Mouse (Mus musculus) neural tube, embryonic 13.5 days (tissue): ENCODE measurements at regions not wholly inside any gene's neighbourhood (a gene's known extent, or its start where the extent isn't known, plus 50 kb on each side); places are given as distances from the start of the nearest gene placed in this dataset.
A peak's percentile ranks its signal among the peaks of the same experiment; 100 is the strongest.

Experiments used
- ATAC-seq: fragments of 200-750 bp; cut with Nextera tagmentation; 2 replicates; pipeline ENCODE4 v1.8.0; 2017; ENCODE audit warnings: low read depth, mild to moderate bottlenecking, moderate TSS enrichment, moderate library complexity
- H3K27ac ChIP-seq: fragments of 300-500 bp; sonication (generic); replicated peaks from 2 replicates; pipeline ENCODE4 v1.5.1; 2015; ENCODE audit warnings: moderate library complexity, mild to moderate bottlenecking, inconsistent platforms
- H3K27me3 ChIP-seq: fragments of 300-500 bp; sonication (generic); 2 replicates; pipeline ENCODE4 v1.6.1; 2015; ENCODE audit warnings: mild to moderate bottlenecking, inconsistent platforms
- H3K36me3 ChIP-seq: fragments of 300-500 bp; sonication (generic); 2 replicates; pipeline ENCODE4 v1.6.1; 2015; ENCODE audit warnings: mild to moderate bottlenecking, inconsistent platforms
- H3K4me1 ChIP-seq: fragments of 300-500 bp; sonication (generic); replicated peaks from 2 replicates; pipeline ENCODE4 v1.6.1; 2015; ENCODE audit warnings: inconsistent platforms
- H3K4me2 ChIP-seq: fragments of 300-500 bp; sonication (generic); 2 replicates; pipeline ENCODE4 v1.6.1; 2015; ENCODE audit warnings: inconsistent platforms, mild to moderate bottlenecking, moderate library complexity
- H3K4me3 ChIP-seq: fragments of 300-500 bp; sonication (generic); 2 replicates; pipeline ENCODE4 v1.5.1; 2015; ENCODE audit warnings: mild to moderate bottlenecking, inconsistent platforms
- H3K9ac ChIP-seq: fragments of 300-500 bp; sonication (generic); 2 replicates; pipeline ENCODE4 v1.6.1; 2015; ENCODE audit warnings: moderate library complexity, mild to moderate bottlenecking, inconsistent platforms
- H3K9me3 ChIP-seq: fragments of 300-500 bp; sonication (generic); 2 replicates; pipeline ENCODE4 v1.6.1; 2016; ENCODE audit warnings: inconsistent platforms
- WGBS: fragments of 180-500 bp; shearing (Covaris S2); methylation state at CpG from one replicate; pipeline ENCODE4 v1.1.7; 2015; 5-methylcytosine and 5-hydroxymethylcytosine counted together

GRCm38 (mm10) chr10:41018888-41019287 lies 53.2 kb downstream of the Gpr6 start:
- ATAC-seq, result no peak
- Histone ChIP-seq H3K27me3 (no peaks in the 10 kb centered on the region), H3K9me3 (0 out of 2 replicates have a peak, but pooled peaks cover 3% of the 10 kb centered on the region), H3K4me3 (no peak overlapping the region), H3K36me3 (no peaks in the 10 kb centered on the region), H3K27ac (no peak overlapping the region), H3K4me1 (0 out of 2 replicates have a peak, but pooled peaks cover 5% of the 10 kb centered on the region), H3K9ac (no peak overlapping the region), H3K4me2 (no peak overlapping the region)
- 65% methylated on average over 5 of the region's 5 CpGs for WGBS

GRCm38 (mm10) chr10:41016547-41016946 lies 55.5 kb downstream of the Gpr6 start:
- 0 out of 2 replicates have a peak, but pooled peaks cover 3% of the 10 kb centered on the region for H3K9me3 ChIP-seq
- WGBS, result 55% methylated on average over 7 of the region's 7 CpGs
- H3K36me3 ChIP-seq, result no peaks in the 10 kb centered on the region
- H3K27me3 ChIP-seq, result no peaks in the 10 kb centered on the region
- no peak overlapping the region for H3K4me2 ChIP-seq
- H3K4me1 ChIP-seq, result 0 out of 2 replicates have a peak, but pooled peaks cover 5% of the 10 kb centered on the region
- no peak for ATAC-seq
- H3K27ac ChIP-seq, result no peak overlapping the region
- no peak overlapping the region for H3K9ac ChIP-seq
- no peak overlapping the region for H3K4me3 ChIP-seq

GRCm38 (mm10) chr10:41015654-41016053 lies 56.4 kb downstream of the Gpr6 start:
- H3K9me3 ChIP-seq, result 0 out of 2 replicates have a peak, but pooled peaks cover under 1% of the 10 kb centered on the region
- H3K9ac ChIP-seq, result no peak overlapping the region
- H3K27ac ChIP-seq, result no peak overlapping the region
- peak; percentile 32; the same call in 1 of the 2 replicates for ATAC-seq
- H3K4me2 ChIP-seq, result no peak overlapping the region
- WGBS, result 31% methylated on average over 4 of the region's 4 CpGs
- H3K36me3 ChIP-seq, result no peaks in the 10 kb centered on the region
- H3K27me3 ChIP-seq, result no peaks in the 10 kb centered on the region
- H3K4me3 ChIP-seq, result no peak overlapping the region
- 0 out of 2 replicates have a peak, but pooled peaks cover 5% of the 10 kb centered on the region for H3K4me1 ChIP-seq

GRCm38 (mm10) chr10:41010585-41010984 lies 61.5 kb downstream of the Gpr6 start:
- no peak overlapping the region for H3K4me2 ChIP-seq

GRCm38 (mm10) chr10:41007866-41008265 lies 64.2 kb downstream of the Gpr6 start:
- H3K36me3 ChIP-seq, result no peaks in the 10 kb centered on the region
- no peak for ATAC-seq
- H3K9me3 ChIP-seq, result no peaks in the 10 kb centered on the region
- 89% methylated on average over 3 of the region's 3 CpGs for WGBS
- no peak overlapping the region for H3K9ac ChIP-seq
- H3K4me3 ChIP-seq, result no peak overlapping the region
- no peaks in the 10 kb centered on the region for H3K4me1 ChIP-seq
- H3K27ac ChIP-seq, result no peak overlapping the region
- H3K4me2 ChIP-seq, result no peak overlapping the region
- no peaks in the 10 kb centered on the region for H3K27me3 ChIP-seq

More at GRCm38 (mm10) chr10:41010585-41010984, 61.5 kb downstream of the Gpr6 start:
- Histone ChIP-seq H3K4me1 (no peaks in the 10 kb centered on the region), H3K27me3 (no peaks in the 10 kb centered on the region), H3K27ac (no peak overlapping the region), H3K4me3 (no peak overlapping the region), H3K9ac (no peak overlapping the region), H3K9me3 (no peaks in the 10 kb centered on the region), H3K36me3 (no peaks in the 10 kb centered on the region)
- ATAC-seq, result no peak
- WGBS, result 90% methylated on average over 2 of the region's 2 CpGs

GRCm38 (mm10) chr10:41006634-41007033 lies 65.5 kb downstream of the Gpr6 start:
- Histone ChIP-seq H3K9ac (no peak overlapping the region), H3K4me3 (no peak overlapping the region), H3K27me3 (no peaks in the 10 kb centered on the region), H3K4me1 (no peaks in the 10 kb centered on the region), H3K36me3 (no peaks in the 10 kb centered on the region), H3K4me2 (no peak overlapping the region), H3K9me3 (no peaks in the 10 kb centered on the region), H3K27ac (no peak overlapping the region)
- no peak for ATAC-seq
- 82% methylated on average over 9 of the region's 9 CpGs for WGBS

- Histone ChIP-seq H3K27me3 (no peaks in the 10 kb centered on the region), H3K4me3 (no peak overlapping the region), H3K9me3 (no peaks in the 10 kb centered on the region), H3K27ac (no peak overlapping the region), H3K36me3 (no peaks in the 10 kb centered on the region), H3K4me1 (no peaks in the 10 kb centered on the region), H3K9ac (no peak overlapping the region), H3K4me2 (no peak overlapping the region)
- no peak for ATAC-seq
- 84% methylated on average over 9 of the region's 9 CpGs for WGBS
Measured at GRCm38 (mm10) chr10:41005776-41006175, 66.3 kb downstream of the Gpr6 start.

GRCm38 (mm10) chr10:41004753-41005152 lies 67.3 kb downstream of the Gpr6 start:
- Histone ChIP-seq H3K9ac (no peak overlapping the region), H3K4me2 (no peak overlapping the region), H3K27ac (no peak overlapping the region), H3K4me1 (no peaks in the 10 kb centered on the region), H3K4me3 (no peak overlapping the region), H3K27me3 (no peaks in the 10 kb centered on the region), H3K36me3 (no peaks in the 10 kb centered on the region), H3K9me3 (no peaks in the 10 kb centered on the region)
- ATAC-seq, result peak; percentile 79
- WGBS, result 65% methylated on average over 3 of the region's 3 CpGs

GRCm38 (mm10) chr10:41004044-41004689 lies 67.9 kb downstream of the Gpr6 start:
- H3K36me3 ChIP-seq, result no peaks in the 10 kb centered on the region
- H3K4me2 ChIP-seq, result no peak overlapping the region
- H3K4me3 ChIP-seq, result no peak overlapping the region
- no peaks in the 10 kb centered on the region for H3K27me3 ChIP-seq
- WGBS, result 30% methylated on average over 7 of the region's 7 CpGs
- no peak overlapping the region for H3K9ac ChIP-seq
- H3K27ac ChIP-seq, result no peak overlapping the region
- no peaks in the 10 kb centered on the region for H3K4me1 ChIP-seq
- peak; percentile 92 for ATAC-seq
- H3K9me3 ChIP-seq, result no peaks in the 10 kb centered on the region

GRCm38 (mm10) chr10:41003197-41003596 lies 68.9 kb downstream of the Gpr6 start:
- WGBS, result 85% methylated on average over 3 of the region's 3 CpGs

GRCm38 (mm10) chr10:41000965-41001364 lies 71.1 kb downstream of the Gpr6 start:
- WGBS, result 92% methylated on average over 4 of the region's 4 CpGs
- Histone ChIP-seq H3K27ac (no peak overlapping the region), H3K4me3 (no peak overlapping the region), H3K9me3 (no peaks in the 10 kb centered on the region), H3K4me2 (no peak overlapping the region), H3K9ac (no peak overlapping the region), H3K27me3 (no peaks in the 10 kb centered on the region), H3K4me1 (peaks cover 12% of the 10 kb centered on the region), H3K36me3 (no peaks in the 10 kb centered on the region)
- no peak for ATAC-seq

More at GRCm38 (mm10) chr10:41003197-41003596, 68.9 kb downstream of the Gpr6 start:
- Histone ChIP-seq H3K4me2 (no peak overlapping the region), H3K9me3 (no peaks in the 10 kb centered on the region), H3K27me3 (no peaks in the 10 kb centered on the region), H3K9ac (no peak overlapping the region), H3K4me1 (peaks cover 9% of the 10 kb centered on the region), H3K27ac (no peak overlapping the region), H3K36me3 (no peaks in the 10 kb centered on the region), H3K4me3 (no peak overlapping the region)
- ATAC-seq, result no peak

- no peak overlapping the region for H3K4me3 ChIP-seq
- H3K9ac ChIP-seq, result no peak overlapping the region
- peaks cover 12% of the 10 kb centered on the region for H3K4me1 ChIP-seq
- no peaks in the 10 kb centered on the region for H3K27me3 ChIP-seq
- 88% methylated on average over 12 of the region's 12 CpGs for WGBS
- no peak for ATAC-seq
- no peak overlapping the region for H3K27ac ChIP-seq
- no peak overlapping the region for H3K4me2 ChIP-seq
- H3K36me3 ChIP-seq, result no peaks in the 10 kb centered on the region
- H3K9me3 ChIP-seq, result no peaks in the 10 kb centered on the region
Measured at GRCm38 (mm10) chr10:40999486-40999885, 72.6 kb downstream of the Gpr6 start.

GRCm38 (mm10) chr10:40998799-40999198 lies 73.3 kb downstream of the Gpr6 start:
- no peaks in the 10 kb centered on the region for H3K36me3 ChIP-seq
- H3K9ac ChIP-seq, result no peak overlapping the region
- WGBS, result 61% methylated on average over 11 of the region's 11 CpGs
- peak overlapping the region; percentile 7 for H3K27ac ChIP-seq
- 0 out of 2 replicates have a peak, but pooled peaks have one; percentile 30 for ATAC-seq
- no peak overlapping the region for H3K4me3 ChIP-seq
- H3K27me3 ChIP-seq, result no peaks in the 10 kb centered on the region
- 0 out of 2 replicates have a peak overlapping the region, but pooled peaks have one; percentile 0 for H3K4me2 ChIP-seq
- peaks cover 12% of the 10 kb centered on the region for H3K4me1 ChIP-seq
- no peaks in the 10 kb centered on the region for H3K9me3 ChIP-seq
